Mouse (Mus musculus) ES-E14 (cell line): Measurements from ENCODE around the gene Emc8. TPM values are rescaled to one million over a fixed set of nuclear protein-coding genes. Genes with fewer than 3 reads are reported as not detected.

ENCODE experiments used
- DNase-seq: peaks from one replicate; pipeline ENCODE4 v3.0.0-alpha.2; 2013; ENCODE audit warnings: low read depth, low spot score
- H3K27ac ChIP-seq: 2 replicates; pipeline ENCODE4 v1.5.1; 2012; ENCODE audit warnings: low read depth, mild to moderate bottlenecking, low read length, moderate library complexity, mixed read lengths; ENCODE audit not compliant: poor library complexity, insufficient read depth, severe bottlenecking
- H3K36me3 ChIP-seq: 2 replicates; pipeline ENCODE4 v1.6.1; 2012; ENCODE audit warnings: mild to moderate bottlenecking, low read length, moderate library complexity, mixed read lengths; ENCODE audit not compliant: control insufficient read depth, poor library complexity, insufficient read depth, severe bottlenecking
- H3K4me1 ChIP-seq, 2 experiments: fragments of 150-350 bp in 1 of 2; sonication (generic) in 1 of 2; 2 replicates each; pipeline ENCODE4 v1.6.1; 2012; ENCODE audit warnings: low read length in 2 of 2, mild to moderate bottlenecking in 1 of 2, mixed read lengths in 1 of 2; ENCODE audit not compliant: control insufficient read depth in 2 of 2, insufficient read depth in 2 of 2, poor library complexity in 1 of 2
- H3K4me3 ChIP-seq, 2 experiments: fragments of 150-350 bp in 1 of 2; sonication (generic) in 1 of 2; 2 replicates each; pipeline ENCODE4 v1.5.1; 2012; ENCODE audit warnings: low read length in 2 of 2, low read depth in 1 of 2, mild to moderate bottlenecking in 1 of 2, mixed read lengths in 1 of 2; ENCODE audit not compliant: insufficient read depth in 1 of 2, poor library complexity in 1 of 2, severe bottlenecking in 1 of 2
- H3K9ac ChIP-seq: 2 replicates; pipeline ENCODE4 v1.6.1; 2012; ENCODE audit warnings: low read depth, mild to moderate bottlenecking, low read length, mixed read lengths; ENCODE audit not compliant: poor library complexity, insufficient read depth, severe bottlenecking
- H3K9me3 ChIP-seq: fragments of 150-350 bp; sonication (generic); 2 replicates; pipeline ENCODE4 v1.6.1; 2012; ENCODE audit warnings: low read depth, mild to moderate bottlenecking, low read length; ENCODE audit not compliant: control insufficient read depth, insufficient read depth
- CHD2 ChIP-seq: IDR thresholded peaks from 2 replicates; pipeline ENCODE4 v1.6.1; 2014; ENCODE audit warnings: mild to moderate bottlenecking, low read depth, low read length, inconsistent platforms
- HCFC1 ChIP-seq: IDR thresholded peaks from 2 replicates; pipeline ENCODE4 v1.6.1; 2012; ENCODE audit warnings: low read length, inconsistent platforms, borderline replicate concordance; ENCODE audit not compliant: insufficient read depth
- MAFK ChIP-seq: IDR thresholded peaks from 2 replicates; pipeline ENCODE4 v1.6.1; 2014; ENCODE audit warnings: mild to moderate bottlenecking, low read depth, low read length, inconsistent platforms; ENCODE audit not compliant: insufficient read depth
- ZC3H11A ChIP-seq: IDR thresholded peaks from 2 replicates; pipeline ENCODE4 v1.6.1; 2012; ENCODE audit warnings: low read depth, mild to moderate bottlenecking, inconsistent platforms, low read length, borderline replicate concordance
- ZNF384 ChIP-seq: IDR thresholded peaks from 2 replicates; pipeline ENCODE4 v1.6.1; 2012; ENCODE audit warnings: low read depth, low read length, inconsistent platforms
- in situ Hi-C, 2 experiments: fragments of 600-800 bp; cut with MboI; formaldehyde crosslinking; loops; one replicate each; pipeline ENCODE4 v1.15.1; 2025; ENCODE audit warnings: low sequenced_read_pairs in 2 of 2, inconsistent platforms in 1 of 2; ENCODE audit not compliant: unreplicated experiment in 2 of 2
- total RNA-seq: library from RNA; depleted of rRNA; stranded (reverse); fragments of 300-350 nt; gene quantifications from 2 replicates; pipeline ENCODE4 v1.2.3, GENCODE M21; 2012

The Emc8 gene
- total RNA-seq, 1 experiment: 332 TPM

GRCm38 (mm10) chr8:120632969-120633664 lies 35.3 kb downstream of the Emc8 start:
- Histone ChIP-seq H3K9ac (peak overlapping the region; percentile 75), H3K4me1 (peaks cover 7 to 31% of the 10 kb centered on the region in 2 experiments; a peak in 3 of 4 replicates), H3K9me3 (no peaks in the 10 kb centered on the region), H3K27ac (peak overlapping the region; percentile 50; the same call in 1 of the 2 replicates), H3K4me3 (peak overlapping the region; percentile 74 to 75), H3K36me3 (no peaks in the 10 kb centered on the region)
- no peak for TF ChIP-seq ZC3H11A
- no peak for TF ChIP-seq CHD2
- in situ Hi-C loops: no loop called here
- DNase-seq: no peak

- in situ Hi-C loops: no loop called here
- Histone ChIP-seq H3K36me3 (no peaks in the 10 kb centered on the region), H3K9me3 (no peaks in the 10 kb centered on the region), H3K9ac (peak overlapping the region; percentile 4; the same call in 1 of the 2 replicates), H3K27ac (peak overlapping the region; percentile 50), H3K4me3 (peak overlapping the region in 1 of 2 experiments; percentile 14; a peak in 2 of 4 replicates), H3K4me1 (peaks cover 7 to 35% of the 10 kb centered on the region in 2 experiments; a peak in 3 of 4 replicates)
- peak; percentile 47 for DNase-seq
- no peak for TF ChIP-seq HCFC1
- TF ChIP-seq CHD2: no peak
- no peak for TF ChIP-seq ZNF384
- TF ChIP-seq MAFK: no peak
- TF ChIP-seq ZC3H11A: no peak
Measured at GRCm38 (mm10) chr8:120631441-120632375, 36.7 kb downstream of the Emc8 start.

- TF ChIP-seq ZC3H11A: no peak
- TF ChIP-seq ZNF384: no peak
- TF ChIP-seq CHD2: no peak
- no peak for TF ChIP-seq HCFC1
- no peak for TF ChIP-seq MAFK
- Histone ChIP-seq H3K9ac (no peak overlapping the region), H3K9me3 (no peaks in the 10 kb centered on the region), H3K36me3 (no peaks in the 10 kb centered on the region), H3K4me3 (no peak overlapping the region), H3K4me1 (peaks cover 7 to 37% of the 10 kb centered on the region in 2 experiments; a peak in 3 of 4 replicates), H3K27ac (peak overlapping the region; percentile 45; the same call in 1 of the 2 replicates)
- in situ Hi-C loops: no loop called here
- no peak for DNase-seq
Measured at GRCm38 (mm10) chr8:120630848-120631247, 37.5 kb downstream of the Emc8 start.

- Histone ChIP-seq H3K9me3 (no peaks in the 10 kb centered on the region), H3K4me1 (peaks cover 7 to 36% of the 10 kb centered on the region in 2 experiments; a peak in 3 of 4 replicates), H3K36me3 (no peaks in the 10 kb centered on the region; the same call in 1 of the 2 replicates), H3K27ac (no peak overlapping the region), H3K4me3 (no peak overlapping the region), H3K9ac (no peak overlapping the region)
- TF ChIP-seq ZC3H11A (no peak), CHD2 (no peak), ZNF384 (no peak), MAFK (no peak), HCFC1 (no peak)
- no peak for DNase-seq
- in situ Hi-C loops: no loop called here
Measured at GRCm38 (mm10) chr8:120630031-120630430, 38.3 kb downstream of the Emc8 start.
